Mouse (Mus musculus) thymus, adult 2 months (tissue): ENCODE data around the gene Rft1. TPM values are rescaled to one million over a fixed set of nuclear protein-coding genes. Genes with fewer than 3 reads are reported as not detected.

ENCODE experiments used
- DNase-seq: peaks from one replicate; pipeline ENCODE4 v3.0.0; 2021
- H3K27ac ChIP-seq: fragments of 200-500 bp; 2 replicates; pipeline ENCODE4 v1.5.1; 2012; ENCODE audit warnings: low read length, control low read depth; ENCODE audit not compliant: control insufficient read depth, insufficient read depth
- H3K27me3 ChIP-seq: fragments of 200-500 bp; 2 replicates; pipeline ENCODE4 v1.6.1; 2012; ENCODE audit warnings: mild to moderate bottlenecking, low read length, moderate library complexity, mixed read lengths; ENCODE audit not compliant: control insufficient read depth, insufficient read depth
- H3K36me3 ChIP-seq: fragments of 200-500 bp; 2 replicates; pipeline ENCODE4 v1.6.1; 2012; ENCODE audit warnings: mild to moderate bottlenecking, low read length, moderate library complexity; ENCODE audit not compliant: control insufficient read depth, insufficient read depth
- H3K4me1 ChIP-seq: fragments of 200-500 bp; replicated peaks from 2 replicates; pipeline ENCODE4 v1.6.1; 2012; ENCODE audit warnings: low read length; ENCODE audit not compliant: control insufficient read depth, insufficient read depth
- H3K4me3 ChIP-seq: fragments of 200-500 bp; 2 replicates; pipeline ENCODE4 v1.5.1; 2012; ENCODE audit warnings: mild to moderate bottlenecking, low read length, control low read depth, moderate library complexity; ENCODE audit not compliant: control insufficient read depth, insufficient read depth
- CTCF ChIP-seq: fragments of 200-500 bp; IDR thresholded peaks from 2 replicates; pipeline ENCODE4 v1.5.1; 2012; ENCODE audit warnings: mild to moderate bottlenecking, control low read depth, low read length, moderate library complexity, borderline replicate concordance; ENCODE audit not compliant: control insufficient read depth, poor library complexity, insufficient read depth; ENCODE audit errors: extremely low read depth
- POLR2A ChIP-seq: fragments of 200-500 bp; IDR thresholded peaks from 2 replicates; pipeline ENCODE4 v1.6.1; 2012; ENCODE audit warnings: mild to moderate bottlenecking, low read length, control low read depth, moderate library complexity; ENCODE audit not compliant: control insufficient read depth, poor library complexity, insufficient read depth; ENCODE audit errors: extremely low read depth
- WGBS: fragments of 180-500 bp; shearing (Covaris S2); methylation state at CpG from one replicate; pipeline ENCODE4 v1.1.7; 2018; 5-methylcytosine and 5-hydroxymethylcytosine counted together
- polyA plus RNA-seq: library from polyadenylated mRNA; depleted of rRNA; stranded (reverse); fragments of >200 nt; gene quantifications from 2 replicates; pipeline ENCODE4 v1.2.3, GENCODE M21; 2012

The Rft1 gene
- polyA plus RNA-seq, 1 experiment: 13.8 TPM

DNA sequence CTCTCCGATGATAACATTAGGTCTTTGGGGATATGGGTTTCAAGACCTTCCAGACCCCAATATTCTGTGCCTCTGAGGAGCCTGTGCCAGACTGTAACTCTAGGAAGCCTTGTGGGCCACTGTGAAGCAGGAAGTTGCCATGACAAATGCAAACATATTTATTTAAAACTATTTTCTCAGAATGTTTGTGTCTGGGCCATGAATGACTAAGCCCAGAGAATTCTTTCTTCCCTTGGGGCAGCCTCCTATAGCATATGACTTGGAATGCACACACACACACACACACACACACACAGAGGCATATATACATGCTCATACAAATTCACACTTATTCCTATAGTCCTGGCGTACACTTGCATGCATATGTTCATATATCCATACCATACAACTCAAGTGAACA, 10.1 kb upstream of the Rft1 start:
- WGBS: 97% methylated on average over 2 of the region's 2 CpGs
- Histone ChIP-seq H3K27ac (no peak overlapping the region), H3K36me3 (no peaks in the 10 kb centered on the region), H3K4me3 (no peak overlapping the region), H3K27me3 (no peaks in the 10 kb centered on the region), H3K4me1 (peaks cover 18% of the 10 kb centered on the region)
- no peak for DNase-seq
- TF ChIP-seq POLR2A (no peak), CTCF (no peak)

DNA sequence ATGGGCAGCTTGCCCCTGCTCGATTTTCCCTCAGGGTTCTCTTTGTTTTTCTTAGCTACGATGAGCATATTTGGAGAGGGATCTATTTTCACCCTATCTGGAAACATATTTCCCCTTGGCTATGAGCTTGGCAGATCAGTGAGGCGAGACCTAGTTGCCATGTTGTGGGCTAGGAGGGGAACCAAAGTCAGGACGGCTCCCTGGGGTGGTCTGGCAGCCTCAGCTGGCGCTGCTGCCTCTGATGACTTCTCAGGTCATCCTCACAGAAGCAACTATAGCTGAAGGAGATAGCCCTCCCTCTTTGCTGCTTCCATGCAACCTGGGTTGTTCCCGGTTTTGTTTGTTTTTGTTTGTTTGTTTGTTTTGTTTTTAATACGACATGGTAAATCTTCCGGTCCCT, 9.1 kb upstream of the Rft1 start:
- Histone ChIP-seq H3K36me3 (no peaks in the 10 kb centered on the region), H3K4me3 (no peak overlapping the region), H3K27me3 (no peaks in the 10 kb centered on the region), H3K27ac (no peak overlapping the region), H3K4me1 (peaks cover 18% of the 10 kb centered on the region)
- 85% methylated on average over 8 of the region's 8 CpGs for WGBS
- no peak for DNase-seq
- TF ChIP-seq POLR2A (no peak), CTCF (no peak)

DNA sequence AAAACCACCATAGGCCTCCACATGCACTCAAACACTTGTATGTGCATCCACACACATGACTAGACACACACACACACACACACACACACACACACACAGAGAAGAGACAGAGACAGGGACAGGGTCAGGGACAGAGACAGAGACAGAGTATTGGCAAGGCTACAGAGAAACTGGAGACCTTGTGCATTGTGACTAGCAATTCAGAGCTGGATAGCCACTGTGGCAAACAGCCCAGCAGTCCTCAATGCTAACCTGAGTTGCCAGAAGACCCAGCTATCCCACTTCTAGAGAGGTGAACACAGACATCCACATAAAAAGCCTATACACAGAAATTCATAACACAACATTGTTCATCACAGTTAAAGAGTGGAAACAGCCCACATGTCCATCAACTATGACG, 7.7 kb upstream of the Rft1 start:
- H3K4me1 ChIP-seq: peaks cover 10% of the 10 kb centered on the region
- DNase-seq: no peak
- 91% methylated on average over 1 of the region's 1 CpGs for WGBS
- H3K27me3 ChIP-seq: no peaks in the 10 kb centered on the region
- TF ChIP-seq POLR2A: no peak
- no peak for TF ChIP-seq CTCF
- H3K27ac ChIP-seq: no peak overlapping the region
- no peak overlapping the region for H3K4me3 ChIP-seq
- no peaks in the 10 kb centered on the region for H3K36me3 ChIP-seq

DNA sequence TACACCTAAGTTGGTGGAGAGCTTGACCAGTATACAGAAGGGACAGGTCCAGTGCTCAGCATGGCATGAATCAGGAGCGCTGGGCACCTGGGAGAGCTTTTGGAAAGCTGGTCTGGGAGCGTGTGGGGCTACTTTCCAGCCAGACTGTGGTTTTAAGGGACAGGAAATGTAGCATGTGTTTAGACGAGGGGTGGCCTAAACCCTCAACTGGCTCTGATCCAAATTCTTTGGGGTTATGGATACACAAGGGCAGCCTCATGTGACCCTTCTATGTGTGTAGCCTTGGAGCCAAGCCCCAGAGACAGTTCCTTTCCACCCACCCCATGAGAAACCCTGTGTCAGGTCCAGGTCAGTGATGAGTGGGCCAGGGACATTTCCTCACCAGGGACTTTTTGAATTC, 5.7 kb upstream of the Rft1 start:
- Histone ChIP-seq H3K36me3 (no peaks in the 10 kb centered on the region), H3K4me1 (0 out of 2 replicates have a peak, but pooled peaks cover 2% of the 10 kb centered on the region), H3K27ac (no peak overlapping the region), H3K4me3 (no peak overlapping the region), H3K27me3 (no peaks in the 10 kb centered on the region)
- no peak for DNase-seq
- 72% methylated on average over 3 of the region's 3 CpGs for WGBS
- TF ChIP-seq CTCF (no peak), POLR2A (no peak)

DNA sequence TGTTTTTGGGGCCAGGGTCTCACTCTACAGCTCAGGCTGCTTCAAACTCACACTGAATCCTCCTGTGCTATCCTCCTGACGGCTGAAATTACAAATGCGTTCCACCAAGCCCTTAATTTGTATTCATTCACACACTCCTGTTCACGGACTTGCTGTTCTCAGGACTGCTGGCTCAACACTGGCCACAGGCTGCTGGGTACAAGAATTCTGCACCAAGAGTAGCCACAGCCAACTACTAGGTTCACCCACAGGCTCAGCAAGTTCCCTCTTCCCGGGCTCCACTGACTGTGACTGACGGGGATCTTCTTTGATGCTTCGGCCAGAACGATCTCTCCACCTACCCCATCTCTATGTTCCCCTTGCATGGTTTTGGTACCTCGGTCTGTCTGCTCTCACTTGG, 4.4 kb upstream of the Rft1 start:
- Histone ChIP-seq H3K4me3 (no peak overlapping the region), H3K27me3 (no peaks in the 10 kb centered on the region), H3K36me3 (no peaks in the 10 kb centered on the region), H3K27ac (no peak overlapping the region), H3K4me1 (peaks cover 4% of the 10 kb centered on the region; the same call in 1 of the 2 replicates)
- no peak for TF ChIP-seq CTCF
- TF ChIP-seq POLR2A: no peak
- 78% methylated on average over 8 of the region's 8 CpGs for WGBS
- no peak for DNase-seq

DNA sequence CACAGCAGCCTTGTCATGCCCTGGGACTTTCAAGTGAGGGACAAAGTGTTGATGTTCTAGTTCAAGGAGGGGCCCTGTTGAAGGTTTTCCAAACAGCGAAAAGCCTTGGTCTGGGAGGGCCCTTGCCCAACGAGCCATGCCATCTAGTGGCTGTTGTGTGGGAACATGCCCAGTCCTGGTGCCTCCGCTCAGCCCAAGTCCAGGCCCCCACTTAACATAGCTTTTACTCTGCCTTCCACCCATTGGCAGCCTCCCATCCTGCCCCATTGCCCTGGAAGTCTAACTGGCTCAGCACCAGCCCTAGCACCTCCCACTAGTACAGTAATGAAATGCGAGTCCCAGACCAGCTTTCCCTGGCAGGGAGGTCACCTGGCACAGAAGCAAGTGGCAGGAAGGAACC, 3.2 kb upstream of the Rft1 start:
- no peak for TF ChIP-seq POLR2A
- no peak for TF ChIP-seq CTCF
- Histone ChIP-seq H3K4me3 (no peak overlapping the region), H3K36me3 (no peaks in the 10 kb centered on the region), H3K27ac (no peak overlapping the region), H3K27me3 (no peaks in the 10 kb centered on the region), H3K4me1 (peaks cover 4% of the 10 kb centered on the region; the same call in 1 of the 2 replicates)
- 42% methylated on average over 4 of the region's 4 CpGs for WGBS
- DNase-seq: no peak

DNA sequence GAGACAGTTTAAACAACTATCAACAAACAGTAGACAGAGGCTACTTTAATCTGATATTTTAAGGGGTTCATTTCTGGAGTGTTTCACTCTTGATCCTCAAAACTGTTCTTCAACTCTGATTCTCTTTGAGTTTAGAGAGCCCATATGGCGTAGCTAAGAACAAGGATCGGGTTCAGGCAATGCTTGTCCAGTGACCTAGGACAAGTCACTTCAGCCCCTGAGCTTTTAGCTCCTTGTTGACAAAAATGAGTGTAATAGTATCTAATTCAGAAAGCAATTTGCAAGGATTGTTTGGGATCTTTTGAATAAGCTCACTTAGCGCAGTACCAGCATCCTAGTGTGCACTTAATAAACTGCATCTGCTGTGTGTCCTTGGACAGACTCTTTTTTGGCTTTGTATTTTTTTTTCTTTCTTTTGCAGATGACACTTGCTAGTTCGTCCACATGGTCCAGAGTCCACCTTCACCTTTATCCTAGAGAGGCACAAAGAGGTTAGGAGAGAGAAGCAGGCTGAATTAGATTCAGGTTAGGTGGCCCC, 600 bp downstream of the Rft1 start:
- DNase-seq: no peak
- 44% methylated on average over 4 of the region's 4 CpGs for WGBS
- Histone ChIP-seq H3K27ac (no peak overlapping the region), H3K36me3 (no peaks in the 10 kb centered on the region), H3K4me1 (peaks cover 4% of the 10 kb centered on the region; the same call in 1 of the 2 replicates), H3K4me3 (peak overlapping the region; percentile 77), H3K27me3 (no peaks in the 10 kb centered on the region)
- TF ChIP-seq POLR2A (no peak), CTCF (no peak)
